Mouse (Mus musculus) forebrain, embryonic 11.5 days (tissue): ENCODE results near the gene Mfsd14a. TPM values are rescaled to one million over a fixed set of nuclear protein-coding genes. Genes with fewer than 3 reads are reported as not detected.
A peak's percentile ranks its signal among the peaks of the same experiment; 100 is the strongest.
"Not testable (repeated sequence)": the region's sequence is repeated elsewhere in the genome, so short reads cannot be mapped to it uniquely, and the experiment has no call there.

Source experiments
- ATAC-seq: fragments of 200-750 bp; cut with Nextera tagmentation; replicated peaks from 2 replicates; pipeline ENCODE4 v1.8.0; 2017; ENCODE audit warnings: moderate TSS enrichment; ENCODE audit not compliant: low FRiP score
- DNase-seq: peaks from one replicate; pipeline ENCODE4 v3.0.0-alpha.2; 2017; ENCODE audit warnings: low spot score
- H3K27ac ChIP-seq: fragments of 300-500 bp; sonication (generic); 2 replicates; pipeline ENCODE4 v1.5.1; 2014; ENCODE audit warnings: low read depth, low read length
- H3K27me3 ChIP-seq: fragments of 300-500 bp; sonication (generic); 2 replicates; pipeline ENCODE4 v1.6.1; 2014; ENCODE audit warnings: mild to moderate bottlenecking, low read length, mixed read lengths; ENCODE audit not compliant: control insufficient read depth, insufficient read depth
- H3K36me3 ChIP-seq: fragments of 300-500 bp; sonication (generic); 2 replicates; pipeline ENCODE4 v1.6.1; 2014; ENCODE audit warnings: mild to moderate bottlenecking, low read length, moderate library complexity, mixed read lengths; ENCODE audit not compliant: control insufficient read depth, insufficient read depth
- H3K4me1 ChIP-seq: fragments of 300-500 bp; sonication (generic); replicated peaks from 2 replicates; pipeline ENCODE4 v1.6.1; 2014; ENCODE audit warnings: low read length, mixed read lengths; ENCODE audit not compliant: control insufficient read depth, insufficient read depth
- H3K4me2 ChIP-seq: fragments of 300-500 bp; sonication (generic); 2 replicates; pipeline ENCODE4 v1.6.1; 2014; ENCODE audit warnings: low read depth, mild to moderate bottlenecking, low read length, moderate library complexity, mixed read lengths; ENCODE audit not compliant: severe bottlenecking
- H3K4me3 ChIP-seq: fragments of 300-500 bp; sonication (generic); 2 replicates; pipeline ENCODE4 v1.5.1; 2014; ENCODE audit warnings: low read depth, low read length
- H3K9ac ChIP-seq: fragments of 300-500 bp; sonication (generic); 2 replicates; pipeline ENCODE4 v1.6.1; 2014; ENCODE audit warnings: low read length
- H3K9me3 ChIP-seq: fragments of 300-500 bp; sonication (generic); 2 replicates; pipeline ENCODE4 v1.6.1; 2016; ENCODE audit warnings: low read length, mixed read lengths; ENCODE audit not compliant: control insufficient read depth
- WGBS: fragments of 180-500 bp; shearing (Covaris S2); extraction: QIAGEN DNeasy Blood & Tissue Kit; methylation state at CpG from one replicate; pipeline ENCODE4 v1.1.7; 2014; 5-methylcytosine and 5-hydroxymethylcytosine counted together
- polyA plus RNA-seq: library from polyadenylated mRNA; unstranded; fragments of >200 nt; fragmentation: Nextera tagmentation; extraction: Ambion mirVana; gene quantifications from 2 replicates; pipeline ENCODE4 v1.2.1, GENCODE M21; 2014

Gene Mfsd14a
- polyA plus RNA-seq, 1 experiment from 2014 or later, result 88.1 TPM

GRCm38 (mm10) chr3:116658928-116659565 is 3.4 kb downstream of the Mfsd14a start:
- ATAC-seq, result no peak

GRCm38 (mm10) chr3:116656184-116656965 is 6.1 kb downstream of the Mfsd14a start:
- H3K9ac ChIP-seq, result no peak overlapping the region
- DNase-seq (no peak), ATAC-seq (no peak)
- no peaks in the 10 kb centered on the region for H3K36me3 ChIP-seq
- 82% methylated on average over 7 of the region's 7 CpGs for WGBS
- H3K27ac ChIP-seq, result no peak overlapping the region
- no peaks in the 10 kb centered on the region; the same call in none of the 2 replicates for H3K4me1 ChIP-seq
- no peaks in the 10 kb centered on the region for H3K27me3 ChIP-seq
- H3K4me3 ChIP-seq, result no peak overlapping the region
- no peak overlapping the region for H3K4me2 ChIP-seq
- H3K9me3 ChIP-seq, result no peaks in the 10 kb centered on the region

More at GRCm38 (mm10) chr3:116658928-116659565, 3.4 kb downstream of the Mfsd14a start:
- WGBS, result 77% methylated on average over 15 of the region's 15 CpGs
- H3K4me2 ChIP-seq, result no peak overlapping the region
- no peak for DNase-seq
- H3K9me3 ChIP-seq, result no peaks in the 10 kb centered on the region
- no peak overlapping the region for H3K4me3 ChIP-seq
- no peak overlapping the region for H3K27ac ChIP-seq
- no peaks in the 10 kb centered on the region for H3K27me3 ChIP-seq
- H3K36me3 ChIP-seq, result no peaks in the 10 kb centered on the region
- H3K4me1 ChIP-seq, result no peaks in the 10 kb centered on the region; the same call in none of the 2 replicates
- H3K9ac ChIP-seq, result no peak overlapping the region

- H3K36me3 ChIP-seq, H3K27ac ChIP-seq, H3K4me2 ChIP-seq, ATAC-seq, H3K27me3 ChIP-seq, H3K9ac ChIP-seq, H3K9me3 ChIP-seq, H3K4me3 ChIP-seq, H3K4me1 ChIP-seq, DNase-seq: not testable (repeated sequence)
- WGBS, result 94% methylated on average over 10 of the region's 11 CpGs
Observed at GRCm38 (mm10) chr3:116654051-116654450, 8.4 kb downstream of the Mfsd14a start.

DNA sequence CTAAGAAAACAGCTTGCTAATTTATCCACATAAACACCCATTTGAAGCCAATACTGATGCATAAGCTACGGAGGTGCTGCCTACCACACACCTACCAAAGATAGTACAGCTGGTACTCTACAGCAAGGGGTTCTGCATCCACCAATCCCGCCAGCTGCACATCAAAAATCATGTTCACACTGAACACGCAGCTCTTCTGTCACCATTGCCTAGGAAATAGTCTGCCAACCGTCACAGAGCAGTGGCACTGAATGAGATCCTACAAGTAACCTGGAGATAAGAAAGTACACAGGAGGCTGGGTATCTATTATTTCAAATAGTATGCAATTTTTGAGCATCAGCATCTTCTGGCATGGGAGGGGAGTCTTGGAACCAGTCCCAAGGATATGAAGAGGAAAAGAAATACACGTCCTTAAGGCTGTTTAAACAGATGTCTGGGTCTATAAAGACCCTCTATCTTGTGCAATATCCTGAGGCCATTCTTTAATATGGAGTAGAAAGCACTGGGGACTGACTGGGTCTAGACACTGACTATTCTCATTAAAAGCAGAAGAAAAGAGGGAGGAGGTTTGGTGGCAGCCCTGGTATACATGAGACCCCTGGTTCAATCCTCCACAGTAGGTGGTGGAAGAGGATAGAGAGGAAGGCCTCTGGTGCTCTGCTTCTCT is 9.1 kb downstream of the Mfsd14a start:
- 87% methylated on average over 5 of the region's 5 CpGs for WGBS
- Histone ChIP-seq H3K4me2 (no peak overlapping the region), H3K4me1 (no peaks in the 10 kb centered on the region), H3K4me3 (no peak overlapping the region), H3K36me3 (no peaks in the 10 kb centered on the region; the same call in 1 of the 2 replicates), H3K9me3 (no peaks in the 10 kb centered on the region), H3K27ac (no peak overlapping the region), H3K27me3 (no peaks in the 10 kb centered on the region), H3K9ac (no peak overlapping the region)
- ATAC-seq, result no peak
- DNase-seq, result no peak

- Histone ChIP-seq H3K27ac (no peak overlapping the region), H3K36me3 (no peaks in the 10 kb centered on the region; the same call in 1 of the 2 replicates), H3K9me3 (no peaks in the 10 kb centered on the region), H3K4me1 (no peaks in the 10 kb centered on the region), H3K4me3 (no peak overlapping the region), H3K27me3 (no peaks in the 10 kb centered on the region), H3K4me2 (no peak overlapping the region), H3K9ac (no peak overlapping the region)
- WGBS, result 77% methylated on average over 3 of the region's 3 CpGs
- no peak for DNase-seq
- peak; percentile 49; the same call in 1 of the 2 replicates for ATAC-seq
Observed at GRCm38 (mm10) chr3:116652033-116652446, 10.4 kb downstream of the Mfsd14a start.

GRCm38 (mm10) chr3:116650698-116651097 is 11.8 kb downstream of the Mfsd14a start:
- Histone ChIP-seq H3K36me3 (peaks cover 2% of the 10 kb centered on the region; the same call in 1 of the 2 replicates), H3K4me2 (no peak overlapping the region), H3K27me3 (no peaks in the 10 kb centered on the region), H3K9ac (no peak overlapping the region), H3K9me3 (no peaks in the 10 kb centered on the region), H3K27ac (no peak overlapping the region), H3K4me3 (no peak overlapping the region), H3K4me1 (no peaks in the 10 kb centered on the region)
- ATAC-seq, result no peak
- WGBS, result 96% methylated on average over 9 of the region's 9 CpGs
- DNase-seq, result no peak

GRCm38 (mm10) chr3:116648805-116649204 is 13.7 kb downstream of the Mfsd14a start:
- H3K4me3 ChIP-seq, result no peak overlapping the region
- ATAC-seq, result no peak
- 92% methylated on average over 7 of the region's 7 CpGs for whole genome bisulfite sequencing
- no peaks in the 10 kb centered on the region for H3K4me1 ChIP-seq
- no peak overlapping the region for H3K9ac ChIP-seq
- no peaks in the 10 kb centered on the region for H3K27me3 ChIP-seq
- no peaks in the 10 kb centered on the region for H3K9me3 ChIP-seq
- no peak overlapping the region for H3K27ac ChIP-seq
- peaks cover 3% of the 10 kb centered on the region; the same call in 1 of the 2 replicates for H3K36me3 ChIP-seq
- no peak overlapping the region for H3K4me2 ChIP-seq
- no peak for DNase-seq

DNA sequence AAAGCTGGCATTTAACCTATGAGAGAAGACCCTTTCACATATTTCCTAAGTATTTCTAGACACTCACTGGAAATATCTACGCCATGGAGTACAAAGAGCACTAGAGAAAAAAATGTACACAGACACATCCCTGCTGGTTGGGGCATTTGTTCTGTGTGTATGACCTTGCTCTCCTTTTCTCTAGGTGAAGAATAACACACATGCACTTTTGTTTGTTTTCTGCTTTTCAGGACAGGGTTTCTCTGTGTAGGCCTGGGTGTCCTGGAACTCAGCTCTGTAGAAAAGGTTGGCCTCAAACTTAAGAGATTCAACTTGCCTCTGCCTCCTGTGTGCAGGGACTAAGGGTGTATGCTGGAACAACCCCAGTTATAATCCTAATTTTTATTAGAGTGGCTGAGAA is 16.1 kb downstream of the Mfsd14a start:
- H3K27ac ChIP-seq, result no peak overlapping the region
- H3K36me3 ChIP-seq, result peaks cover 3% of the 10 kb centered on the region; the same call in 1 of the 2 replicates
- H3K4me3 ChIP-seq, result no peak overlapping the region
- no peak overlapping the region for H3K9ac ChIP-seq
- no peaks in the 10 kb centered on the region for H3K4me1 ChIP-seq
- 93% methylated on average over 1 of the region's 1 CpGs for WGBS
- no peaks in the 10 kb centered on the region for H3K27me3 ChIP-seq
- DNase-seq (no peak), ATAC-seq (no peak)
- H3K4me2 ChIP-seq, result no peak overlapping the region
- H3K9me3 ChIP-seq, result no peaks in the 10 kb centered on the region
